Mouse (Mus musculus): ENCODE measurements around the gene Abl1.

DNA sequence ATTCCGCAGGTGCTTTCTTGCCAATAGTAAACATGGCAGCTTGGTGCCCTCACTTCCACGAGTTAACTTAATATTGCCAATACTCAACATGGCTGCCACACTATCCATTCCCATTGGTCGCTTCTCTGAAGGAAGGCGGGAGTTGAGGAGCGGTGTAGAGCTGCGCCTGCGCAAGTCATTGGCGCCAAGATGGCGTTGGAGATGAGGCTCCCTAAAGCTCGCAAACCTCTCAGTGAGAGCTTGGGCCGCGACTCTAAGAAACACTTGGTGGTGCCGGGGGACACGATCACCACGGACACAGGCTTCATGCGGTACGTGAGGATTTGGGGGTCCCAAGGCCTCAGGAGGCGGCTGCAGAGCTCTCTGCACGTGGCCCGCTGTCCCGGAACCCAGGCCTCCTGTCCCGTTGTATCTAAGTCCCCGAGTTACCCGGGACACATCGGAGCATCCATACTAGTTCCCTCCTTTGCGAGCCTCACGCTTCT, 17.6 kb upstream of the Abl1 start, which contains the start of gene Exosc2:
- no peak for TF ChIP-seq CTCF (IDR thresholded peaks at IDR 0.05; ENCODE audit: insufficient read depth, low read length)
- peak; percentile 97; the same call in 1 of the 2 replicates for TF ChIP-seq POLR2A (IDR thresholded peaks at IDR 0.05; ENCODE audit: borderline replicate concordance, extremely low read depth, low read depth, low read length)
